Mouse (Mus musculus) layer of hippocampus, adult 2 months (tissue): ENCODE measurements at regions not wholly inside any gene's neighbourhood (a gene's known extent, or its start where the extent isn't known, plus 50 kb on each side); places are given as distances from the start of the nearest gene placed in this dataset.
A peak's percentile ranks its signal among the peaks of the same experiment; 100 is the strongest.

ENCODE experiments used
- DNase-seq, 2 experiments: peaks; one replicate each; pipeline ENCODE4 v3.0.0; 2022; ENCODE audit warnings: low spot score in 2 of 2
- H3K27ac ChIP-seq: fragments of 200-600 bp; 2 replicates; pipeline ENCODE4 v1.8.1; 2022
- H3K4me3 ChIP-seq: fragments of 200-600 bp; 2 replicates; pipeline ENCODE4 v1.8.1; 2022; ENCODE audit warnings: mild to moderate bottlenecking
- CTCF ChIP-seq: fragments of 200-600 bp; conservative IDR thresholded peaks from 2 replicates; pipeline ENCODE4 v1.8.1; 2022; ENCODE audit warnings: antibody characterized with exemption, mild to moderate bottlenecking, moderate library complexity

GRCm38 (mm10) chr3:73134316-73134715, 76.7 kb upstream of the Slitrk3 start:
- Histone ChIP-seq H3K4me3 (no peak overlapping the region), H3K27ac (no peak overlapping the region)
- TF ChIP-seq CTCF = peak; percentile 87
- peak; percentile 38 to 79 for DNase-seq

GRCm38 (mm10) chr3:73125143-73125542, 67.5 kb upstream of the Slitrk3 start:
- TF ChIP-seq CTCF = no peak
- no peak for DNase-seq

GRCm38 (mm10) chr3:73109102-73109501, 51.5 kb upstream of the Slitrk3 start:
- no peak for DNase-seq
- no peak overlapping the region for H3K27ac ChIP-seq
- TF ChIP-seq CTCF = no peak
- no peak overlapping the region for H3K4me3 ChIP-seq

More at GRCm38 (mm10) chr3:73125143-73125542, 67.5 kb upstream of the Slitrk3 start:
- H3K27ac ChIP-seq = no peak overlapping the region
- no peak overlapping the region for H3K4me3 ChIP-seq
